Mouse (Mus musculus): ENCODE data around the gene Wdr75. TPM values are rescaled to one million over a fixed set of nuclear protein-coding genes. Genes with fewer than 3 reads are reported as not detected.
A peak's percentile ranks its signal among the peaks of the same experiment; 100 is the strongest.

Gene Wdr75
- total and polyA plus RNA-seq, 3 experiments, result 12.5 to 137 (median 136) TPM

DNA sequence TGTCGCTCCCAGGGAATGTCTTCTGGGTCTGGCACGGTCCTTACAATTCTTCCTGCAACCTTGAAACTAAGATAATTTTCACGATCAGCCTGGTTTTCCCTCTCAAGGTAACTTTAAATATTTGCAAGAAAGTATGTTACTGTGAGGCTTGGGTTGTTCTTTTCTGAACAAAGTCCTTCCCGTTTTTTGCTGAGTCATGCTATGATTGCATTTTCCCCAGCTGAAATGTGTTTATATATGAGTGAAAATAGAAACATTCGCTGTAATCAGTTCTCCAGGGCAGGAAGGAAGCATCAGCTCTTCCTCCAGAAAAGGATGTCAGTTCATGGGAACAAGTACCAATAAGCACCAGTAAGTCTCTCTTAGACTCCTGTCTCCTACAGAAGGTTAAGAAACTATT lies 65.4 kb downstream of the Wdr75 start:
- no peak for DNase-seq (ENCODE audit: low spot score)
- Histone ChIP-seq H3K4me1 (ENCODE audit: insufficient read depth, low read depth, low read length) (peaks cover 16% of the 10 kb centered on the region), H3K27me3 (ENCODE audit: insufficient read depth, low read length) (no peaks in the 10 kb centered on the region), H3K4me3 (ENCODE audit: low read depth, low read length) (no peak overlapping the region), H3K9me3 (replicated peaks) (peaks cover 6% of the 10 kb centered on the region), H3K36me3 (replicated peaks) (no peaks in the 10 kb centered on the region)
- TF ChIP-seq CTCF (IDR thresholded peaks at IDR 0.05; ENCODE audit: low read depth, low read length), result no peak
- peak; percentile 76; the same call in 1 of the 2 replicates for ATAC-seq (ENCODE audit: extremely low read depth, insufficient number of reproducible peaks, low FRiP score, poor library complexity, severe bottlenecking)

DNA sequence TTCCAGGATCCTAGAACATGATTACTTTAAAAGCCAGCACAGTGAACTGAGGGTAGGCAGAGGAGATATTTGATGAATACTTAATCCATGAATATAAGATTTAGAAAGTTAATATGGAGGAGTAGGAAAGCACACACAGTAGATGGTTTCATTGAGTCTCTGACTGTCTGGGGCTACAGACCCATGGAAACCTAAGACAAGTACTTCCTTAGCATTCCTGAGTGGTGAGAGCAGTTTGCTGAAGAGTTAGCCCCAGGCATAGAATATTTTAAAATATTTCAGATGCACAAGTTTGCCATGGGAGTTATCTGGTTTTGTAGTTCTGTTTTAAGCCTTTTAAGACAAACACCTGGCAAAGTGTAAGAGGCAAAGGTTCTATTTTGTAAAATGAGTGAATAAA lies 66.2 kb downstream of the Wdr75 start:
- Histone ChIP-seq H3K4me3 (ENCODE audit: low read depth, low read length) (no peak overlapping the region), H3K27me3 (ENCODE audit: insufficient read depth, low read length) (no peaks in the 10 kb centered on the region), H3K4me1 (ENCODE audit: insufficient read depth, low read depth, low read length) (peaks cover 16% of the 10 kb centered on the region), H3K36me3 (replicated peaks) (no peaks in the 10 kb centered on the region), H3K9me3 (replicated peaks) (peaks cover 6% of the 10 kb centered on the region)
- ATAC-seq (ENCODE audit: extremely low read depth, insufficient number of reproducible peaks, low FRiP score, poor library complexity, severe bottlenecking) (no peak), DNase-seq (ENCODE audit: low spot score) (no peak)
- no peak for TF ChIP-seq TAL1 (conservative IDR thresholded peaks at IDR 0.05; ENCODE audit: low read depth, low read length)
- TF ChIP-seq POLR2AphosphoS5 (IDR thresholded peaks at IDR 0.05; ENCODE audit: insufficient replicate concordance, low read depth, low read length), result no peak
- TF ChIP-seq GATA1 (IDR thresholded peaks at IDR 0.05; ENCODE audit: borderline replicate concordance, low read length), result no peak
- no peak for TF ChIP-seq CTCF (IDR thresholded peaks at IDR 0.05; ENCODE audit: low read depth, low read length)
- TF ChIP-seq GATA2 (IDR thresholded peaks at IDR 0.05; ENCODE audit: borderline replicate concordance, low read depth, low read length), result no peak

- Histone ChIP-seq H3K27me3 (ENCODE audit: insufficient read depth, low read length) (no peaks in the 10 kb centered on the region), H3K4me1 (ENCODE audit: insufficient read depth, low read depth, low read length) (peaks cover 19% of the 10 kb centered on the region), H3K36me3 (replicated peaks) (no peaks in the 10 kb centered on the region), H3K4me3 (ENCODE audit: low read depth, low read length) (no peak overlapping the region), H3K9me3 (replicated peaks) (peaks cover 6% of the 10 kb centered on the region)
- TF ChIP-seq GATA2 (IDR thresholded peaks at IDR 0.05; ENCODE audit: borderline replicate concordance, low read depth, low read length) (no peak), POLR2AphosphoS5 (IDR thresholded peaks at IDR 0.05; ENCODE audit: insufficient replicate concordance, low read depth, low read length) (no peak), TAL1 (conservative IDR thresholded peaks at IDR 0.05; ENCODE audit: low read depth, low read length) (no peak), CTCF (IDR thresholded peaks at IDR 0.05; ENCODE audit: low read depth, low read length) (no peak), GATA1 (IDR thresholded peaks at IDR 0.05; ENCODE audit: borderline replicate concordance, low read length) (no peak)
- ATAC-seq (ENCODE audit: extremely low read depth, insufficient number of reproducible peaks, low FRiP score, poor library complexity, severe bottlenecking), result no peak
- no peak for DNase-seq (ENCODE audit: low spot score)
Measured at GRCm38 (mm10) chr1:45863641-45864040, 68.7 kb downstream of the Wdr75 start.

DNA sequence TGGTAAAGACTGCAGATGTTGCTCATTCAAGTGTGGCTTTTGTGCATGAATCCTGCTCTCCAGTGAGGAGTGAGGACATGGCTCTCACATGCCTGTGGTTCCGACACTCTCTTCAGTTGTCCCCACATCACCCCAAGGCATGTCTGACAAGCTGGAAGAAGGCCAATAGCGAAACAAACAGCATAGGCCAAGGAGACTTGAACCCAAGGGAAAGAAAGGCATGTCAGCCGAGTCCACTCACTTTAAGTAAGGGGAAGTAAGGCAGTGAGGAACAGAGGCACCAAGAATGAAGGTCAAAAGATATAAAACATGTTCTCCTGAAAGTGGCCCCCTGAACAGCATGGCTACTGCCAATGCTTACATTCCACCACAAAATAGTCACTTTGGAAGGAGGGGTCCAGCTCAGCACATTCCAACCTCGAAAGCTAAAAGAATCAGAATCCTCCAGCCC lies 69.6 kb downstream of the Wdr75 start:
- H3K4me1 ChIP-seq (ENCODE audit: insufficient read depth, low read depth, low read length), result peaks cover 23% of the 10 kb centered on the region
- no peak for ATAC-seq (ENCODE audit: extremely low read depth, insufficient number of reproducible peaks, low FRiP score, poor library complexity, severe bottlenecking)
- H3K4me3 ChIP-seq (ENCODE audit: low read depth, low read length), result no peak overlapping the region
- no peak for DNase-seq (ENCODE audit: low spot score)
- no peaks in the 10 kb centered on the region for H3K36me3 ChIP-seq (replicated peaks)
- H3K9me3 ChIP-seq (replicated peaks), result peaks cover 6% of the 10 kb centered on the region
- H3K27me3 ChIP-seq (ENCODE audit: insufficient read depth, low read length), result no peaks in the 10 kb centered on the region
- TF ChIP-seq POLR2AphosphoS5 (IDR thresholded peaks at IDR 0.05; ENCODE audit: insufficient replicate concordance, low read depth, low read length) (no peak), GATA1 (IDR thresholded peaks at IDR 0.05; ENCODE audit: borderline replicate concordance, low read length) (no peak), TAL1 (conservative IDR thresholded peaks at IDR 0.05; ENCODE audit: low read depth, low read length) (no peak), GATA2 (IDR thresholded peaks at IDR 0.05; ENCODE audit: borderline replicate concordance, low read depth, low read length) (no peak), CTCF (IDR thresholded peaks at IDR 0.05; ENCODE audit: low read depth, low read length) (no peak)

DNA sequence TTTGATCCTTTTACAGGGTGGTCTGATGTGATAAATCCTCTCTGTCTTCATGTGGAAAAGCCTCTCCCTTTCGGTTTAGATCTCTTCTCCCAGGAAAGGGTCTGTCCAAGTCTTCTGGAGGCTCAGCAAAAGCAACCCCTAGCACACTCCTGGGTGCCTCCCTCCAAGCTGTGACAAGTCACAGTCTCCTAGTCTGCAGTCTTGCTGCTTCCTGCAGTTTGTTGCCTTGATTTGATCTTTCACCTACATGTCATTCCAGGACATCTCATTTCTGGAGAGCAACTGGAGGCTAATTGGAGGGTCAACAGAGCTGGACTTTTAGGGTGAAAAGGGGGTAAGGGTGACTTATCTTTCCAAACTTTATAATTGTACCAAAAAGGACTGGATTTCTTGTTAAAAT lies 70.3 kb downstream of the Wdr75 start:
- Histone ChIP-seq H3K27me3 (ENCODE audit: insufficient read depth, low read length) (no peaks in the 10 kb centered on the region), H3K9me3 (replicated peaks) (peaks cover 6% of the 10 kb centered on the region), H3K36me3 (replicated peaks) (no peaks in the 10 kb centered on the region), H3K4me1 (ENCODE audit: insufficient read depth, low read depth, low read length) (peaks cover 18% of the 10 kb centered on the region), H3K4me3 (ENCODE audit: low read depth, low read length) (no peak overlapping the region)
- DNase-seq (ENCODE audit: low spot score), result no peak
- no peak for ATAC-seq (ENCODE audit: extremely low read depth, insufficient number of reproducible peaks, low FRiP score, poor library complexity, severe bottlenecking)
- TF ChIP-seq GATA1 (IDR thresholded peaks at IDR 0.05; ENCODE audit: borderline replicate concordance, low read length) (no peak), CTCF (IDR thresholded peaks at IDR 0.05; ENCODE audit: low read depth, low read length) (no peak), POLR2AphosphoS5 (IDR thresholded peaks at IDR 0.05; ENCODE audit: insufficient replicate concordance, low read depth, low read length) (no peak), TAL1 (conservative IDR thresholded peaks at IDR 0.05; ENCODE audit: low read depth, low read length) (no peak), GATA2 (IDR thresholded peaks at IDR 0.05; ENCODE audit: borderline replicate concordance, low read depth, low read length) (no peak)

DNA sequence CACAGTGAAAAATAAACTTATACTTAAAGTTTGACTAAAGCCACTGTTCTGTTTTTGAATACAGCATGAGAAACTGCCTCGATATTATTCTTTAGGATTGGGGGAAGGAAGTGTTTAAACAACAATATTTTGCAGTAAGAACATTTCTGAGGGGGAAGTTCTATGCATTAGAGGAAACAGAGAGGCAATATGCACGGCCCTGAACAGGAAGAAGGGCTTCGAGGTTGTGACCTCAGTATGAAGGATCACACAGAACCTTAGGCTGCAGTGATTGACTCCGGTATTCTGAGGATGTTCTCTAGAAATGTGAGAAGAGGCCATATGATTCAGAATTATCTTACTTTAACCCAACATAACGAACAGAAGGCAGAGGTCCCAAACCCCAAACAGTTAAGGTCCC lies 70.8 kb downstream of the Wdr75 start:
- no peak for DNase-seq (ENCODE audit: low spot score)
- no peak overlapping the region for H3K4me3 ChIP-seq (ENCODE audit: low read depth, low read length)
- no peaks in the 10 kb centered on the region for H3K36me3 ChIP-seq (replicated peaks)
- peaks cover 16% of the 10 kb centered on the region for H3K4me1 ChIP-seq (ENCODE audit: insufficient read depth, low read depth, low read length)
- no peak for ATAC-seq (ENCODE audit: extremely low read depth, insufficient number of reproducible peaks, low FRiP score, poor library complexity, severe bottlenecking)
- H3K9me3 ChIP-seq (replicated peaks), result peaks cover 6% of the 10 kb centered on the region
- no peaks in the 10 kb centered on the region for H3K27me3 ChIP-seq (ENCODE audit: insufficient read depth, low read length)
- TF ChIP-seq CTCF (IDR thresholded peaks at IDR 0.05; ENCODE audit: low read depth, low read length) (no peak), TAL1 (conservative IDR thresholded peaks at IDR 0.05; ENCODE audit: low read depth, low read length) (no peak), GATA1 (IDR thresholded peaks at IDR 0.05; ENCODE audit: borderline replicate concordance, low read length) (no peak), GATA2 (IDR thresholded peaks at IDR 0.05; ENCODE audit: borderline replicate concordance, low read depth, low read length) (no peak)
